Mouse (Mus musculus) left cerebral cortex, postnatal 25 days (tissue): ENCODE measurements at regions not wholly inside any gene's neighbourhood (a gene's known extent, or its start where the extent isn't known, plus 50 kb on each side); places are given as distances from the start of the nearest gene placed in this dataset.

Experiments used
- DNase-seq, 2 experiments: peaks; one replicate each; pipeline ENCODE4 v3.0.0; 2022; ENCODE audit warnings: low spot score in 2 of 2, mixed read lengths in 1 of 2
- intact Hi-C: fragments of 180-260 bp; cut with DNase I; formaldehyde crosslinking; loops from one replicate; pipeline ENCODE4 v1.15.1; 2025

DNA sequence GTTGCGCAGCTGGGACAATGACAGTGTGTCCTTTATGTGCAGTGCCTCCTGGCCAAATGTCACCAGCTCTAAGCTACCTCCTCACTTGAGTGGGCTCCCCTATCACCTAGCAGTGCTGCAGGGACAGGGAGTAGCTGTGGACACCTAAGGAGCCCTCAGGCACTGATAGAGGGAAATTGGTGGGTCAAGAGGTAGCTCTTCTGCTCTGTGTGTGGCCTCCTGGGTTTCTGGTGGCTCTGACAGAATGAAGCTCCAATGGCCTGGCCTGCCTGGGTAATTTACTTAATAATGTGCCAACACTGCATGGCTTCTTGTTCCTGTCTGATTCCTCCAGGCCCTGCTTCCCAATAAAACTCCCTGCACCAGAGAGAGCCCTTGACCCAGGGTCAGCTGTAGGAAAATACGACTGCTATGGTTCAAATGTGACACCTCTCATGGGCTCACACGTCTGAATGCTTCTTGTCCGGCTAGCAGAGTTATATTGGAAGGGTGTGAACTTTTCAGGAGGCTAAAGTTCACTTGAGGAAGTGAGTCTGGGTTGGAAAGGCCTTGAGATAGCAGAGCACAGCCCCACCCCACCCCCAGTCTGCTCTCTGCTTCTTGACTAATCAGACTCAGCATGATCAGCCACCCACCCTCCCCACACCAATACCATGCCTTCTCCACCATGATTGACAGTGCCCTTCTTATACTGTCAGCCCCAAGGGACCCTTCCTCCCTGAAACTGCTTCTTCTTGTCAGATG is 142.6 kb downstream of the Rybp start:
- intact Hi-C loops, result loop anchor here (5.0 kb wide), 1 partner anchor 242 kb away; no protein-coding TSS in a partner anchor
- no peak for DNase-seq

DNA sequence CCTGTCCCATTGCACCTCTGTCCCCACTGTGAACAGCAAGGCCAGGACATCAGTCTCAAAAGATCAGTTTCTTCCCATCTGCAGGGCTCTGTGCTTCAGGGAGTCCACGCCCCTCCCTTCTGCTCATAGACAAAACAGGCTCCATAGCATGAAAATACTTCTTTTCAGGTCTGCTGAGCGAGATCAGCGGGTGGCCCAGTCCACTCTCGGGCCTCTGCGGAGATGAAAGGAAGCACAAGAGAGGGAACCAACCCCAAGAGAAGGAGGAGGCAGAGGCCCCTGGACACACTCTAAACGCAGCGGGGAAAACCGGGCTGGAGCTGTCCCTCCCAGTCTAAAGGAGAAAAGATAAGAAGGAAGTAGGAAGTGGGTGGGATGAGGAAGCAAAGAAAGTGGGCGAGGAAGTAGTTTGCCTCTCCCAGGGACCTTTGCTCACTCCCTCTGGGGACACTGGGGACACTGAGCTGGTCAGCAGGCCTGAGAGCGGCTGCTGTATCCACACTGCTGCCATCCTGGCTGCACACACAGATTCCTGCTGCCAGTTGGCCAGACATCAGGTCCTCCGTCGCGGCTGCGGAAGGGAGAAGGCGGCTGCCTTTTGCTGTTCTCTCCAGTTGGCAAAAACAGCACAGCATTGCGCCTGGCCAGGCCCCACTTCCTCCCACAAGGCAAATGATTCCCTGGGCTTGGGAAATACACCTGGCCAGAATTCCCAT is 143.5 kb downstream of the Rybp start:
- intact Hi-C loops, result loop anchor here (5.0 kb wide), 1 partner anchor 241 kb away; no protein-coding TSS in a partner anchor
- peak; percentile 69 to 91 for DNase-seq

DNA sequence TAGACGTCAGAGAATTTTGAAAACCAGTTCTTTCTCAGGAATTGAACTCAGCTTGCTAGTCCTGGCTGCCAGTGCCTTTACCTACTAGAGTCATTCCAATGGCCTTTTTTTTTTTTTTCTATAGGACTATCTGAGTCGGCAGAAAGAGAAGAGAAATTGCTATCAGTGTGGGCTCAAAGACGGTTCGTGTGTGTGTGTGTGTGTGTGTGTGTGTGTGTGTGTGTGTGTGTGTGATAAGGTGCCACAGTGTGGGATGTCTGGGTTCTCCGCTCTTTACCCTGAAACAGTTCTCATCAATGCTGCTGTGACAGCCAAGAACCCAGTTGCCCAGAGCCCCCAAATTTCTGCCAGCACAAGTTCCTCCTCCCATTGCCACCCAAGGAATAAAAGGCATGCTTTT is 146.1 kb downstream of the Rybp start:
- intact Hi-C loops, result loop anchor here (5.0 kb wide), 1 partner anchor 239 kb away; no protein-coding TSS in a partner anchor
- no peak for DNase-seq

DNA sequence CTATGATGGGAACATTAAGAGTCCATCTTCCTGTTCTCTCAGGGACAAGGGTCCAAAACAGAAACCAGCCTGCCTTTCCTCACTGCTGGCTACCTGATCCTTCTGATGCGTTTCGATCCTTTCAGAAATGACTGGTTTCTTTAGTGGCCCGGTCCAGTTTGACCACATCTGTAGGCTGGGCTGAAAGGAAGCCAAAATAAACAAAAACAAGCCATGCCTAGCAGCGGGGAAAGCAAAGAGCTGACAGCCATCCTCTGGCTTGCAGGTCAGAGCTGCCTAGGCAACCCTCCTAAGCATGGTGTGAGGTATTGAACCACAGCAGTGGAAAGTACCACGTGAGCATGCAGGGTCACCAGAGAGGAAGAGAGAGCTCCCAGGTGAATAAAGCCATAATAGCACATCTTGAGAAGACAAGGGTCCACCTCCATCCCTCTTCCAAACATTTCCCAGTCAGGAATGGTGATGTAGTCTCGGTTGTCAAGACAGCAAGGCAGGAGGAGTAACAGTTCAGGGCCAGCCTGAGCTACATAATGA is 146.6 kb downstream of the Rybp start:
- intact Hi-C loops, result loop anchor here (5.0 kb wide), 1 partner anchor 238 kb away; no protein-coding TSS in a partner anchor
- no peak for DNase-seq

DNA sequence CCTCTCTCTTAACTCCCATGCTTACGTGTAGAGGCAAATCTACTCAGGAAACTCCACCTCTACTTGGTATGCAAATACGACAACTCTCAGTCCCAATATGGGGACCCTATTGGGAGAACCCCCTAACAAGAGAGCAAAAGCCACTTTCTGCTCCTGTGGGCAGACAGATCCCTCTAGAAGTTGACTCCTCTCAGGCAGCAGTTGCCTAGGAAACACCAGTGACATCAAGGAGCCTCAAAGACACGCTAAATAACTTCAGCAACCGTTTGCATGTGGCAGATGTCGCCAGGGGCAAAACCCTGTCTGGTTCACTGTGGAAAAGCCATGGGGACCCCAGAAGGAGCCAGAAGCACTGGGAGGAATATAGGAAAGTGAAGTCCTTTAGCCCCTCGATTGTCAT is 147.5 kb downstream of the Rybp start:
- intact Hi-C loops, result loop anchor here (5.0 kb wide), 1 partner anchor 238 kb away; no protein-coding TSS in a partner anchor
- no peak for DNase-seq

DNA sequence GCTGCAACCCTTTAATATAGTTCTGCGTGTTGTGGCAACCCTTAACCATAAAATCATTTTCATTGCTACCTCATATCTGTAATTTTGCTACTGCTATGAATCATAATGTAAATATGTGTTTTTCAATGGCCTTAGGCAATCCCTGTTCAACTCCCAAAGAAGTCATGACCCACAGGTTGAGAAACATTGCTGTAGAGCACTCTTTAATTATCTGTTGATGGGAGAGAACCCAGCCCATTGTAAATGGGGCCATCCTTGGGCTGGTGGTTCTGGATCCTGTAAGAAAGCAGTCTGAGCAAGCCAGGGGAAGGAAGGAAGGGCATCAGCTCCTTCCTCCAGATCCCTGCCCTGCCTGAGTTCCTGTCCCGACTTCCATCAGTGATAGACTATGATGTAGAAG is 148.6 kb downstream of the Rybp start:
- intact Hi-C loops, result no loop called here

DNA sequence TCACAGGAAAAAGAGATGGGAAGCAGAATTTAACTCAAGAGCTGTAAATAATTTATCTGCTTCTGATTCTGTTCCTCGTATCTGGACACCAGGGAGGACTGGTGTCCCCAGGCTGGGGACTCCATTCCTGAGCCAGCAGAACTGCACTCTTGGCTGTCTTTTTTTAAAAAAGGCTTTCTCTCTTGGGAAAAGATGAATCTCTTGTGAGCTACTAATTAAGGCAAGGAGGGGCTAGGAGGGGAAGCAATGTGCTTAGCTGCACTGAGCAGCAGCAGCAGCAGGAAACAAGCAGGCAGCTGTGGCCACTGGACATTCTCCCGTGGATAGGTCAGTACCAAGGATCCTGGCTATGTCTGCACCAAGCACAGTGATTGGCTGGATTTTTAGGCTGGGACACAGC is 152.1 kb downstream of the Rybp start:
- DNase-seq, result no peak
- intact Hi-C loops, result no loop called here

More for the DNA sequence above, 148.6 kb downstream of the Rybp start:
- DNase-seq, result no peak

DNA sequence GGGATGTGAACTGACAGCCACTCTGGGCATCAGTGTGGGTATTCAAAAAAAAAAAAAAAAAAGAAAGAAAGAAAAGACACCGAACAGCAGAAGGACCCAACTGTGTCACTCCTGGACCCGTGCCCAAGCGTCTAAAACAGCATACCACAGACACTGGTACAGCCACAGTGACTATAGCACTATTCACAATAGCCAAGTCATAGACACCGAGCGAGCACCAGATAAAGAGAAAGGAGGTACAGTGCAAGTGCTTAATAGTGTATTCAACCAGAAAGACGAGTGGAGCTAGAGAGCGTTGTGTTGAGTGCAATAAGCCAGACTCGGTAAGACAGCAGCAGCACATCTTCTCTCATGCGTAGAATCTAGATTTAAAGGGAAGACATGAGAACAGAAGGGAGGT is 153.3 kb downstream of the Rybp start:
- no peak for DNase-seq
- intact Hi-C loops, result no loop called here

DNA sequence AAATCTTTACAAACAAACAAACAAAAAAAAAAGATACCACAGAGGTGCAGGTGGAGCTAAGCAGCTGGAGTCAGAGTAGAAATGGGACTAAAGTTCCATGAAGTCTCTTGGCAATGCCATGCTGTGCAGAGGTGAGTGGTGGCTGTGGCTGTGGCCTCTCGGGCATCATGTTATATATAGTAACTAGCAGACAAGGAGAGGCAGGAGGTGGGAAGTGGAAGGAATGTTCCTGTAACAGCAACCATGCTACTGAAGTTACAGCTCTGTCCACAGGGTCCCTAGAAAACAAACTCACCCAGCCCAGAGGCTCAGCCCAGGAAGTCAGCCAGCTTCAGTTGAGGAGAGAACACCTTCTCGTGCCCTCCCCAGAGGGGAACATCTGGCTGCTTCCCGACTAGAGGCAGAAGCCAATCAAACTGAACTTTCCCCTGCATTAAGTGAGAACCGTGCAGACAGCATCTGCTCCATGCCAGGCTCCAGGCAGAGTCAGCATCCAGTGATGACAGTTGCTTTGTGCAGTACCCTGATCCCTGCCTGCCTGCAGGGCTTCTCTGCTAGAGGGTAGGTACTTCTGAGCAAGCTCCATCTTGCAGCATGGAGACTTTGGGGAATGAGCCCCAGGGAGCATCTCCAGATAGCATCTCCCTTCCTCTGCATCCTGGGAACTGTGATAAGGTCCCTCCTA is 154.2 kb downstream of the Rybp start:
- DNase-seq, result no peak
- intact Hi-C loops, result no loop called here

DNA sequence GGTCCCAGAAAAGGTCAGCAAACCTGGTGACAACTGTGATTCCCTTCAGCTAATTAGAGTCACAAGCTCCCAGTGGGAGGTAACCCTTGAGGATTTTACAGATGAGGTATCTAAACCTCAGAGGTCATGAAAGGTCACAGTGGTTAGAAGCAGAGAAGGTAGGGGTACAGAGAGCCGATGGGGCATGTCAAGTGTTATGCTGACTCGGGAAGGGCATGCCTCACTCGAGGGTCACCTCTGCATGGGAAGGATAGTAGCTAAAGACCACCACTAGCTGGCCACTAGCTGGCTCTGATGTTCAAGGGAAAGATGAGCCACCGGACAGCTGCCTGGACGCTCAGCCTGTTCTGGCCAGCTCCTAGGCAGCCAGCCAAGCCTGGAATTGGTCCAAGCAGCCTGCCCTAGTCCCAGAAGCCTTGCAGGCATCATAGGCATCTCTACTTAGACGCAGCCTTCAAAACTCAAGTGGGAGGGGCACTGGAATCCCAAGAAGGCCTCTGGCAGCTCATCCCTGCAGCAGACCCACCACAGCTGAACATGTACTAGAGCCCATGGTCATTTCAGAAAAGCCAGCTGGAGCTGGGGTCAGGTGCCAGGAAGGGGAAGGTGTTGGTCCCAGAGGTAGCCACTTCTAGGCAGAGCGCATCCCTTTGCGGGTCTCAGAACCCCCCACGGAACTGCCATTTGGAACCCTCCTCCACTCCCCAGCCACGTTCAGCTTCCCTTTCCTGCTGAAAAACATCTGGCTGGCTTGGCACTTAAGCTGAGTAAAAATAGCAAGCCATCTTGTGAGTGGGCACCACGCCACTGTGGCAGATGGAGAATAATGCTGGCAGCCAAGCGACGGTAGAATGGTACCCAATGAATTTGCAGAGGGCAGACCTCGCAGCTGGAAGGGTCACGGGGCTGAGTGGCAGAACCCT is 159.8 kb downstream of the Rybp start:
- peak; percentile 78 to 86 for DNase-seq
- intact Hi-C loops, result loop anchor here (5.0 kb wide), 1 partner anchor 160 kb away; the partner anchor contains the start of gene Rybp

DNA sequence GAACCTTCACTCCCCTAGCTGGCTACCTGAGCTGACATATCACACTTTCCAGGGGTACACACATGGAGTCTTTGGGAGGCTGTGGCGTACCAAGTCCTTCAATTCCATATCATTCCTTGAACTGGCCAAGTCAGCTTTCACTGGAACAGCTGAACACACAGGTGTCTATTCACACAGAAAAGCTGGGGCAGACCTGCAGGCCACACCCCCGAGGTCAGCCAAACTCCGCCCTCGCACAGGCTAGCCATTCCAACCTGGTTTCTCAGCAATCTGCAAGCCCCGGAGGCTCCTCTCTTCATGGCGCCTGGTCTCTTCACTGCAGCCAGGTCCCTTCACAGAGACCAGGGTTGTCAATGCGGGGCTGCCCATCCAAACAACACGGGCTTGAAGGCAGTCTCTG is 160.5 kb downstream of the Rybp start:
- intact Hi-C loops, result loop anchor here (5.0 kb wide), 1 partner anchor 161 kb away; the partner anchor contains the start of gene Rybp
- DNase-seq, result no peak

DNA sequence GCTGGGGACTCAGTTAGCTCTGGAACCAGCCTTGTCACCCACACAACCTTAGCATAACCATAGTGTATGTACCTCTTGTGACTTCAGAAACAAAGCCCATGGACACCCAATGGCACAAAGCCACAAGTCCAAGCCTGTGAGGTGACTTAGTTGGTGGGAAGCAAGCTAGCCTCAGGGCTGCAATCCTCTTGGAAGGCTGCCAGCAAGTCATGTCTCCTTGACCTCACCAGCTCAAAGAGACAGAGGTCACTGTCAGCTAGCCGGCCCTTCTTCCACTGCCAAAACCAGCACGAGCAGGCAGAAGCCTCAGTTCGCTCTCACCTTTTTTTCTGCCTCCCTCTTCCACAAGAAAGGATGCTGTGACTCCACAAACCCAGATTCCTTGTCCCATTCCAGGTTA is 161.0 kb downstream of the Rybp start:
- intact Hi-C loops, result loop anchor here (5.0 kb wide), 1 partner anchor 161 kb away; the partner anchor contains the start of gene Rybp
- no peak for DNase-seq

DNA sequence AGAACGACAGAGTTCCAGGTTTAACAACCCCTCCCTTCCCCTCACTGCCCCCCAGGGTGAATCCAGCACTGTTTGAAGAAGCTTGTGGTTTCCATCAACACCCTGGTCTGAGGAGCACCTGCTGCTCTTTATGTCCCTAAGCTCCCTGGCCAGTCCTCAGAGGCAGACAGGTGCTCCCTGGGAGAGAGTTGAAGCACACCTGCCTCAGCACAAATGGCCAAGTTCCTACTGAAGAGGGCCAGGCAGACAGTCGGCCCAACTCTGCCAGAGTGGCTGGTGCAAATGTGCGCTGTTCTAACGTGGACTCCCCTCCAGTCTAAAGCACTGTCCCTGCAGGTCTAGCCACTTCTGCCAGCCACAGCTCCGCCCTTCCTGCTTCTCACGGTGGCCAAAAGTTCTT is 166.0 kb downstream of the Rybp start:
- intact Hi-C loops, result no loop called here
- no peak for DNase-seq

DNA sequence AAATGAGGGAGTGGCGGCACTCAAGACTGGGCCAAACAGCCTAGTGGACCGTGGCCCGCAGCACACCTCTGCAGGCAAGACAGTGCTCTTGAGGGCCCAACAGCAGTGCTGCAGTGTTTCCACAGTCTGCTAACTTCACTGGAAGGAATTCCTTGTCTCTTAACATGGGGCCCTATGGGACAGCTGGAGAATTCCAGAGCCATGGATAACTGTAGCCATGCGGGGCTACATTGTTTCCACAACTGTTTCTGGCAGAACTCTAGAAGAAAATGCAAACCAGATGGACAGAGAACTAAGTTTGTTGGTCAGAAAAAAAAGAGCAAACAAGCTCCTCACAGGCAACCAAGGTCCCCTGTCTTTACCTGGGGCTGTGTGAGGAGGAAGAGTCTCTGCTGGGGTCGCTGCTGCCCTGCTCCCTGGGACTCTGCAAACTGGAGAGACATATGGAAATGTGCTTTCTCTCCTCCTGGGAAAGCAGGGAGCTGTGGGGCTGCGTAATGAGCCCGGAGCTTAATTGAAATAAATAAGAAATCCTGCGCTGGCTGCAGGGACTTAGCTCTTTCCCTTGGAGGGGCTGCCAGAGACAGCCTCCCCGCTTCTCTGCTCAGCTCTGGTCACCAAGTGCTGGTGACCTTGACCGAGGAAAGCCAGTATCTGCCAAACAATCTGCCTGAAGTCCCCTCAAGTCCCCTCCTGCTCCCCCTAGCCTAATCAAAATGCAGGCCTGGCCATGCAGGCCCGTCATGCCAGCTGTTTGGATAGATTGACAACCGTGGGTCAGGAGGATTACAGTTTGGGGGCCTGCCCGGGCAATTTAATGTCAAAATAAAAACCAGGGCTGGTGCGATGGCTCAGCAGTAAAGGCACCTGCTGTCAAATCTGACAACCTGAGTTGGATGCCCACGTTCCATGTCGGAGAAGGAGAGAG is 167.0 kb downstream of the Rybp start:
- intact Hi-C loops, result no loop called here
- no peak for DNase-seq

DNA sequence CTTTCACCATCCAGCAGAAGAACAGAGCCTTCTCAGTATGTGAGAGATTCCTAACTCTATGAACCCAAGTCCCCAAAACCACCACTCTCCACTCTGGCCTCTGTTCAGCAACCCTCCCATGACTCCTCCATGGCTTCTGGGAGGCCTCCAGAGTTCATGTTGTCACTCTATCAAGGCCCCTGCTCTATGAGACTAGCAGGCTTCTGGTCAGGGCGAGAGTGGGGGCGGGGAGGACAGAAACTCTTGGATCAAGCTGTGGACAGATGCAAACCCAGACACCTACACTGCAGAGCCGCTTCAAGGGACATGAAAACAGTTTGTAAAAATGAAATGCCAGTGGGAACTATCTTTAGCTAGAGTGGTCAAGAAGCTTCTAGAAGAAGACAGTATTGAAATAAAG is 170.2 kb downstream of the Rybp start:
- DNase-seq, result peak in 1 of 2 experiments; percentile 19
- intact Hi-C loops, result no loop called here

DNA sequence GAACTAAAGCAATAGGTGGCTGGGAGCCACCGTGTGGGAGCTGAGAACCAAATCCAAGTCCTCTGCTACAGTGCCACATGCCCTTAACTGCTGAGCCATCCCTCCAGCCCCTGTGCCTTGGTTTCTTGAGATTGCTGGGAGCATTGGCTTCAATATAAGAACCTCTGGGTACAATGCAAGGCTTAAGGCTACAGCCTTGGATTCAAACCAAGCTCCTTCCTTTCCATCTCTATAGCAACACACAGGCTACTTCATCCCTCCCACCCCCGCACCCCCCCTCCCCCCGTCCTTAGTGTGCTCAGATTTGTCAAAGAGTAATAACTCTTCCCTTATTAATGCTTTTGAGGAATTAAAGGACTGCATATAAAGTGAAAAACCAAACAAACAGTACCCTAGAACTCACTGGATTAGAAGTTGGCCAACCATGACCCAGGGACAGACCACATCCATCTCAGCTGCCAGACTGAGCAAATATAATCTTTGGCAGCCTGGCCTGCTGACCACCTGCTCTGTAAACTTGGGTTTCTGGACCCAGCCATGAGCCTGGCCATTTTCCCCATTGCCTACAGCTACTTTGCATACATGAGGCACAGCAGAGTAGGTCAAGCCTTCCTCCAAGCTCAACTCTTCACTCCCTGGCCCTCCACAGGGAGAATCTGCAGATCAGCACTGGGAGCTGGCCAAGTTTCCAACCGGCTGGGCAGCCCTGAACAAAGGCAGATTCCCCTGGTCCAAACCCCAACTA is 173.7 kb downstream of the Rybp start:
- DNase-seq, result no peak
- intact Hi-C loops, result no loop called here

DNA sequence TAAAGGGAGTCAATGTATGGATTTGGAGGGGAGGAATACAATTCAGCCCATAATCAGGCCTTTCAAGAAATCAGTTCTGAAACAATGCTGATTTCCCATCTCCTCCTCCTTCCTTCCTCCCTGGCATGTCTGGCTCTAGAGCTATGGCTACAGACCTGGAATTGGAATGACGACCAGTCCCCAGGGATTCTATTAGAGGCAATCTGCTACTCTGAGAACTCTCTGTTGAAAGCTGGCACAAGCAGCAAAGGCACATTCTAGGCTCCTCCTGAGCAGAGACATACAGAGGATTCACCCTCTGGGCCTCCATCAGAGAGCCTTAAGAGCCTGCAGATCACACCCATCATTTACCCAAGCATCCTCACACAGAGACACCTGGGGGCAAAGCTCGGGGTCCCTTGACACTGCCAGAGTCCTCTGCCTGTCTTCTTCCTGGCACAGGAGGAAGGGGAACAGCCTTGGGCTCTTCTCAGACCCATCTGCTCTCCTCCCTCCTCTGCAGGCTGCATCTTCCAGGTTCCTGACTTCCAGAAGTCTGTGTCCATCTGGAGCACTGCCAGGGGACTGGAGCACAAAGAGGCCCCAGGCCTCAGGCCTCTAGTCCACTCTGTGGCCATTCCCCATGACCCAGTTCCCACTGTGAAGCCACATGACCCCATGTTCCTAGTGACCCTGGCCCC is 176.2 kb downstream of the Rybp start:
- no peak for DNase-seq
- intact Hi-C loops, result no loop called here
